Mouse (Mus musculus) thymus, postnatal 36 days (tissue): ENCODE results near the gene Atf4.
A peak's percentile ranks its signal among the peaks of the same experiment; 100 is the strongest.

Experiments
- DNase-seq, 2 experiments: peaks; one replicate each; pipeline ENCODE4 v3.0.0; 2022; ENCODE audit warnings: mixed read lengths in 2 of 2

Gene Atf4

GRCm38 (mm10) chr15:80250586-80250985 is 4.4 kb upstream of the Atf4 start:
- DNase-seq: no peak

- DNase-seq: no peak
Observed at GRCm38 (mm10) chr15:80253530-80253929, 1.5 kb upstream of the Atf4 start.

- DNase-seq: no peak
Observed at GRCm38 (mm10) chr15:80254207-80254606, 777 bp upstream of the Atf4 start.

- DNase-seq: peak in 1 of 2 experiments; percentile 64
Observed at GRCm38 (mm10) chr15:80255646-80256121, 700 bp downstream of the Atf4 start.

- DNase-seq: no peak
Observed at GRCm38 (mm10) chr15:80256242-80256641, 1.3 kb downstream of the Atf4 start.

- no peak for DNase-seq
Observed at GRCm38 (mm10) chr15:80256656-80257601, 1.9 kb downstream of the Atf4 start.

GRCm38 (mm10) chr15:80257602-80258239 is 2.7 kb downstream of the Atf4 start:
- DNase-seq: no peak

GRCm38 (mm10) chr15:80258240-80259170 is 3.5 kb downstream of the Atf4 start:
- DNase-seq: no peak

- no peak for DNase-seq
Observed at GRCm38 (mm10) chr15:80259406-80260045, 4.5 kb downstream of the Atf4 start.

- peak; percentile 70 to 78 for DNase-seq
Observed at GRCm38 (mm10) chr15:80260677-80261076, 5.7 kb downstream of the Atf4 start.

- DNase-seq: no peak
Observed at GRCm38 (mm10) chr15:80261100-80261499, 6.1 kb downstream of the Atf4 start.

- peak; percentile 89 to 91 for DNase-seq
Observed at GRCm38 (mm10) chr15:80263610-80264575, 8.9 kb downstream of the Atf4 start, which contains the start of gene Rps19bp1. Rps19bp1 (minus strand) TSS chr15:80264315.

- peak; percentile 61 for DNase-seq
Observed at GRCm38 (mm10) chr15:80266281-80266680, 11.3 kb downstream of the Atf4 start.

- DNase-seq: no peak
Observed at GRCm38 (mm10) chr15:80271858-80272396, 16.9 kb downstream of the Atf4 start.

- no peak for DNase-seq
Observed at GRCm38 (mm10) chr15:80277107-80277506, 22.1 kb downstream of the Atf4 start.

GRCm38 (mm10) chr15:80277625-80278024 is 22.6 kb downstream of the Atf4 start:
- DNase-seq: peak in 1 of 2 experiments; percentile 48

GRCm38 (mm10) chr15:80278121-80278759 is 23.3 kb downstream of the Atf4 start:
- no peak for DNase-seq

- no peak for DNase-seq
Observed at GRCm38 (mm10) chr15:80279053-80279452, 24.1 kb downstream of the Atf4 start.

- peak; percentile 46 to 47 for DNase-seq
Observed at GRCm38 (mm10) chr15:80280646-80281045, 25.7 kb downstream of the Atf4 start.

GRCm38 (mm10) chr15:80286851-80287415 is 31.9 kb downstream of the Atf4 start, which contains the start of gene Cacna1i:
Cacna1i (plus strand) TSS chr15:80287238.
- no peak for DNase-seq
